Mouse (Mus musculus) lung, postnatal 0 days (tissue): ENCODE results near the gene Rpn2. TPM values are rescaled to one million over a fixed set of nuclear protein-coding genes. Genes with fewer than 3 reads are reported as not detected.

Experiments
- ATAC-seq: fragments of 200-750 bp; cut with Nextera tagmentation; 2 replicates; pipeline ENCODE4 v1.8.0; 2017; ENCODE audit warnings: moderate library complexity
- DNase-seq: peaks from one replicate; pipeline ENCODE4 v3.0.0-alpha.2; 2016; ENCODE audit warnings: low spot score
- H3K27ac ChIP-seq: fragments of 300-500 bp; sonication (generic); 2 replicates; pipeline ENCODE4 v1.5.1; 2014; ENCODE audit warnings: antibody characterized with exemption, mild to moderate bottlenecking, low read length, mixed read lengths
- H3K27me3 ChIP-seq: fragments of 300-500 bp; sonication (generic); replicated peaks from 2 replicates; pipeline ENCODE4 v1.6.1; 2014; ENCODE audit warnings: low read length, mixed read lengths; ENCODE audit not compliant: insufficient read depth
- H3K36me3 ChIP-seq: fragments of 300-500 bp; sonication (generic); 2 replicates; pipeline ENCODE4 v1.6.1; 2014; ENCODE audit warnings: low read length, mixed read lengths; ENCODE audit not compliant: insufficient read depth
- H3K4me1 ChIP-seq: fragments of 300-500 bp; sonication (generic); 2 replicates; pipeline ENCODE4 v1.6.1; 2014; ENCODE audit warnings: antibody characterized with exemption, low read depth, low read length, mixed read lengths; ENCODE audit not compliant: insufficient read depth
- H3K4me2 ChIP-seq: fragments of 300-500 bp; sonication (generic); replicated peaks from 2 replicates; pipeline ENCODE4 v1.6.1; 2014; ENCODE audit warnings: low read depth, mild to moderate bottlenecking, low read length, moderate library complexity, mixed read lengths
- H3K4me3 ChIP-seq: fragments of 300-500 bp; sonication (generic); 2 replicates; pipeline ENCODE4 v1.5.1; 2014; ENCODE audit warnings: low read depth, low read length
- H3K9ac ChIP-seq: fragments of 300-500 bp; sonication (generic); replicated peaks from 2 replicates; pipeline ENCODE4 v1.6.1; 2014; ENCODE audit warnings: low read depth, mild to moderate bottlenecking
- H3K9me3 ChIP-seq: fragments of 300-500 bp; sonication (generic); 2 replicates; pipeline ENCODE4 v1.6.1; 2016; ENCODE audit warnings: low read length, mixed read lengths
- CTCF ChIP-seq: IDR thresholded peaks from 2 replicates; pipeline ENCODE4 v1.5.1; 2016; ENCODE audit warnings: antibody characterized with exemption, mild to moderate bottlenecking
- EP300 ChIP-seq: IDR thresholded peaks from 2 replicates; pipeline ENCODE4 v1.6.1; 2016; ENCODE audit warnings: antibody characterized with exemption, mild to moderate bottlenecking, control low read depth
- WGBS: fragments of 180-500 bp; shearing (Covaris S2); extraction: QIAGEN DNeasy Blood & Tissue Kit; methylation state at CpG from one replicate; pipeline ENCODE4 v1.1.7; 2014; 5-methylcytosine and 5-hydroxymethylcytosine counted together
- polyA plus RNA-seq: library from polyadenylated mRNA; unstranded; fragments of >200 nt; fragmentation: Nextera tagmentation; extraction: Ambion mirVana; gene quantifications from 2 replicates; pipeline ENCODE4 v1.2.1, GENCODE M21; 2015

Gene Rpn2
- polyA plus RNA-seq, 1 experiment from 2014 or later = 168 TPM

DNA sequence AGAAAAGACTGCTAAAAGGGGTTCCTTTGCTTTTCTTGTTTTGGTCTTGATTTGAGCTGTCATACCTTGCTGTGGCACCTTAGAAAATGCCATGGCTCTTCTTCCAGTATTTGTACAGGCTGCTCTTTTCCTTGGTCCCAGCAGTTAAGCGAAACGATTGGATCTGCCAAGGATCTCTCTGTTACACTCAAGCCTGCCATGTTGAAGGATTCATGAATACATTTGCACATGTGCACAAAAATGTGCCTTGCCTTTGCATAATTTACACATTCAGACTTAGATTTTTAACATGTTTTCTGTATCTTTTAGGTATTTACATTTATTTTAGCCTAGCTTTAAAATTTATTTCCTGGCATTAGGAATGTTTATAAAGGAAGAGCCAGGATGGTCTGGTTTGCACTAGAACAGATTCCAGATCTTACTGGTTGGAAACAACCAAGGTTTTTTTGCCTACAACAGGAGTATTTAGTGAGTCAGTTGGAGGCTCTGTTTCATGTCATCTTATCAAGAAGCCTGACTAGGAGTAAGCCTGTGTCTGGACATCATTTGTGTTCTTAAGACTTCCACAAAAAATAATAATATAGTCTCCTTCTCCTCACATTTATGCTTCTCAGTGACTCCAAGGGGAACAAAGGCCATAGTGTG lies 29.6 kb downstream of the Rpn2 start:
- H3K4me2 ChIP-seq = no peak overlapping the region
- WGBS = 65% methylated on average over 2 of the region's 2 CpGs
- no peak overlapping the region for H3K4me3 ChIP-seq
- no peak overlapping the region for H3K9ac ChIP-seq
- peaks cover 7% of the 10 kb centered on the region; the same call in 1 of the 2 replicates for H3K4me1 ChIP-seq
- DNase-seq (no peak), ATAC-seq (no peak)
- no peaks in the 10 kb centered on the region for H3K27me3 ChIP-seq
- H3K9me3 ChIP-seq = no peaks in the 10 kb centered on the region
- H3K36me3 ChIP-seq = peaks cover 25% of the 10 kb centered on the region; the same call in 1 of the 2 replicates
- TF ChIP-seq CTCF (no peak), EP300 (no peak)
- H3K27ac ChIP-seq = peak overlapping the region; percentile 78

DNA sequence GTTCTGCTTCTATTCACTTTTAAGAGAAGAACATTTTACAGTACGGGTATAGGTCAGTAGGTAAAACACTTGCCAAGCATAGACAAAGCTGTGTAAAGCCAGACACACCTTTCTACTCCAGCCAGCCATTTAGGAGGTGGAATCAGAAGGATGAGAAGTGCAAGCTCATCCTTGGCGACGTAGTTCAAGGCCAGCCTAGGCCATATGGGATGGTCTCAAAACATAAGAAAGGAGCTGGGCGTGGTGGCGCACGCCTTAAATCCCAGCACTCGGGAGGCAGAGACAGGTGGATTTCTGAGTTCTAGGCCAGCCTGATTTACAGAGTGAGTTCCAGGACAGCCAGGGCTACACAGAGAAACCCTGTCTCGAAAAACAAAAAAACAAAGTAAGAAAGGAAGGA lies 30.8 kb downstream of the Rpn2 start:
- no peak overlapping the region for H3K4me3 ChIP-seq
- peaks cover 7% of the 10 kb centered on the region; the same call in 1 of the 2 replicates for H3K4me1 ChIP-seq
- peaks cover 19% of the 10 kb centered on the region; the same call in 1 of the 2 replicates for H3K36me3 ChIP-seq
- TF ChIP-seq CTCF = no peak
- no peak for DNase-seq
- H3K9me3 ChIP-seq = no peaks in the 10 kb centered on the region
- H3K27ac ChIP-seq = no peak overlapping the region
- H3K27me3 ChIP-seq = no peaks in the 10 kb centered on the region
- H3K9ac ChIP-seq = no peak overlapping the region
- no peak for ATAC-seq
- H3K4me2 ChIP-seq = no peak overlapping the region
- 94% methylated on average over 8 of the region's 8 CpGs for WGBS

DNA sequence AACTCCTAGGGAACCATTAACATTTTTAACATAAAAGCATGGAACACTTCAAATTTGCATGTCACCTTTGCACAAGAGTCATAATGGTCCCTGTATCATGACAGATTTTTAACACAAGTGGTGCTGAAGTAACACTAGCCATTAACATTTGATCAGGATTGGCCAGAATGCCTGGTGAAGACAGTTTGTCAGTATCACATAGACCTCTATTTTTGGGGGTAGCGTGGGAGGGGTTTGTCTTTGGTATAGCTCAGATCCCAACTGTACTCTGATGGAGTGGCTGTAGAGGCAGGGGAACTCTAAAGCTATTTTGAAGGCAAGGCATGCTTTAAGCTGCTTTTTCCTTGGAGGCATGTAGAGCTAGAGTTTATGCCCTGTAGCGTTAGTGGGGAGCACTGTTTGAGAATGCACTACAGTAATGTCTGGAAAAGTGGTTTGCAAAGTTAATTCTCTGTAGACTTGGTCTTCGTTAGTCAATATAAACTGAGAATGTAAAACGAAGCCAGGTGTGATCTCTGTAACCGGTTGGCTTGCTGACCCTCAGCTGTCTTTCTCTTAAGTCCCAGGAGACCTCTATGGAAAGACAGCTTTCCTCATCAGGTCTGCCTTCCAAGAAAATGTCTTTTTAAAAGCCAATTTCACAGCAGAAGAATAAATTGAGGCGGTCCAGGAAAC lies 32.3 kb downstream of the Rpn2 start:
- Histone ChIP-seq H3K27ac (no peak overlapping the region), H3K4me3 (no peak overlapping the region), H3K9ac (no peak overlapping the region), H3K4me2 (no peak overlapping the region), H3K9me3 (no peaks in the 10 kb centered on the region), H3K4me1 (peaks cover 3% of the 10 kb centered on the region; the same call in 1 of the 2 replicates), H3K36me3 (peaks cover 26% of the 10 kb centered on the region; the same call in 1 of the 2 replicates), H3K27me3 (no peaks in the 10 kb centered on the region)
- no peak for ATAC-seq
- WGBS = 88% methylated on average over 6 of the region's 6 CpGs
- no peak for DNase-seq
- TF ChIP-seq EP300 = no peak
- TF ChIP-seq CTCF = no peak

DNA sequence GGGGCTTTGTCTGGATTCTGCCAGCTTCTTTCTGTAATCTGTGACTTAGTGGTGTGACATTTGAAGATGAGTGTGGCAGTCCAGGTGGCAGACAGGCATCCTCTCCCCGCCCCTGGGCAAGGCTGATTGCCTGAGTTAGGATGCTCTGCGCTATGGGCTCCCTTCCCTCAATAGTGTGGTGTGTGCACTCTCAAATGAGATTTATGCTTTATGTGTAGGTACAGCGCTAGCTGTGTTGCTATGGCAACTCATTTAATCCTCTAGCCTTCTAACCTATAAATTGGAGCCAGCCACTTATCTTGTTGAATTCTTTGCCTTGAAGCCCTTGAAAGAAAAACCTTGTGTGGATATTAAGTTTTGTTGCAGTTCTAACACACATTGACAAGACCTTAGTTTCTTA lies 34.9 kb downstream of the Rpn2 start:
- H3K27me3 ChIP-seq = no peaks in the 10 kb centered on the region
- no peaks in the 10 kb centered on the region for H3K9me3 ChIP-seq
- ATAC-seq = no peak
- H3K9ac ChIP-seq = no peak overlapping the region
- no peak overlapping the region for H3K4me2 ChIP-seq
- peaks cover 26% of the 10 kb centered on the region; the same call in 1 of the 2 replicates for H3K36me3 ChIP-seq
- no peak overlapping the region for H3K4me3 ChIP-seq
- no peak for DNase-seq
- H3K27ac ChIP-seq = no peak overlapping the region
- TF ChIP-seq EP300 (no peak), CTCF (no peak)
- WGBS = 85% methylated on average over 3 of the region's 3 CpGs
- H3K4me1 ChIP-seq = no peaks in the 10 kb centered on the region

DNA sequence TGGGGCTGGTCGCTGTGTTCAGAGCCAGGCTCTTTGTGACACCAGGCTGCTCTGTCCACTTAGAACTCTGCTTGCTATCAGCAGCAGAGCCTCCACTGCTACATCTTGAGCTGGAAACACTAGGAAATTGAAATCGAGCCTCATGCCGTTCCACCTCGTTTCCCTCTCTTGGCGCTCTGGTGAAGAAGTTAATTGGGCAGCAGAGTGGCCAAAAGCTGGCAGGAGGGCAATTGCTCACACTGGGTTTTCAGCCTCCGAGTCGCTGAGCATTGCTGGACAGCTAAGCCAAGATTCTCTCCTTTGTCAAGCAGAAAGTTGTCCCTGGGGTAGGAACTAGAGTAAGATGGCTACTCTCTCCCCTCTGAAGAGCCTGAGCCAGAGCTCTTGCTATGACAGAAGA lies 35.5 kb downstream of the Rpn2 start:
- H3K27me3 ChIP-seq = no peaks in the 10 kb centered on the region
- no peak overlapping the region for H3K4me2 ChIP-seq
- 89% methylated on average over 7 of the region's 7 CpGs for WGBS
- no peak overlapping the region for H3K9ac ChIP-seq
- no peaks in the 10 kb centered on the region for H3K4me1 ChIP-seq
- H3K36me3 ChIP-seq = peaks cover 26% of the 10 kb centered on the region; the same call in 1 of the 2 replicates
- H3K4me3 ChIP-seq = no peak overlapping the region
- ATAC-seq (no peak), DNase-seq (no peak)
- H3K9me3 ChIP-seq = no peaks in the 10 kb centered on the region
- TF ChIP-seq EP300 = no peak
- TF ChIP-seq CTCF = no peak
- no peak overlapping the region for H3K27ac ChIP-seq

DNA sequence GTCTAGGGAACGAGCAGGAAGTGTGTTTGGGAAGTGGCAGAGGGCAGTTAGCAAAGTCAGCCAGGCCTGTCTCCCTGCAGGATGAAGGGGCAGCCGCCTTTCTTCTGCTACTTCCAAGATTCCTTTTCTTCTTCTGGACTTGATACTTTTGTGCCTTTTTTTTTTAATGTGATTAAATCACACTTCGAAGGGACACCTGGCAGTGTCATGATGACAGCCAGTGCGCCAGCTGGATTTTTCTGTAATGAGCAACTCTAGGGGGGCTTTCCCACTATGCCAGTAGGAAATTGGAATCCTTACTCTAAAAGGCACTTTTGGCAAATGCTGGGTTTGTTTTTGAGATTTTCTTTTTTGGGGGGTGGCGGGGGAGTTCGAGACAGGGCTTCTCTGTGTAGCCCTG lies 36.7 kb downstream of the Rpn2 start:
- TF ChIP-seq CTCF (no peak), EP300 (no peak)
- Histone ChIP-seq H3K27ac (no peak overlapping the region), H3K4me1 (no peaks in the 10 kb centered on the region), H3K9ac (no peak overlapping the region), H3K4me2 (no peak overlapping the region), H3K36me3 (peaks cover 25% of the 10 kb centered on the region; the same call in 1 of the 2 replicates), H3K27me3 (no peaks in the 10 kb centered on the region), H3K4me3 (no peak overlapping the region), H3K9me3 (no peaks in the 10 kb centered on the region)
- WGBS = 88% methylated on average over 6 of the region's 6 CpGs
- ATAC-seq = no peak
- no peak for DNase-seq
